Mouse (Mus musculus): ENCODE measurements around the gene Oxld1.
"Not testable (repeated sequence)": the region's sequence is repeated elsewhere in the genome, so short reads cannot be mapped to it uniquely, and the experiment has no call there.

Gene Oxld1

GRCm38 (mm10) chr11:120423569-120424295, 34.1 kb downstream of the Oxld1 start:
- peak; percentile 66 for DNase-seq (ENCODE audit: low spot score)

GRCm38 (mm10) chr11:120422651-120423568, 35.0 kb downstream of the Oxld1 start:
- DNase-seq (ENCODE audit: low spot score): no peak

- DNase-seq (ENCODE audit: low spot score): no peak
Observed at GRCm38 (mm10) chr11:120418592-120418991, 39.3 kb downstream of the Oxld1 start.

GRCm38 (mm10) chr11:120417852-120418251, 40.0 kb downstream of the Oxld1 start:
- no peak for DNase-seq (ENCODE audit: low spot score)

- not testable (repeated sequence) for DNase-seq (ENCODE audit: low spot score)
Observed at GRCm38 (mm10) chr11:120413621-120414020, 44.2 kb downstream of the Oxld1 start.

Data from layer of hippocampus, adult 11-12 months (tissue).